16 mouse cellular contexts compared by ENCODE assay signal in genomic region chr14:99275827-99276226, GRCm38 (mm10).
"Had no signal": no experiment of that assay in that cellular context is flagged by ENCODE, and none has a peak within 500 bp of the region (broad histone marks: within the 10 kb centered on the region; RNA-seq: fewer than 3 reads in every experiment).

No protein-coding gene starts in this region.

- H3K9me3 ChIP-seq: lung, embryonic 15.5 days; midbrain, embryonic 10.5 days; midbrain, embryonic 13.5 days; midbrain, embryonic 15.5 days; neural tube, embryonic 13.5 days; stomach, embryonic 15.5 days had no signal

- H3K4me1 ChIP-seq: lung, embryonic 15.5 days; midbrain, embryonic 15.5 days; stomach, embryonic 15.5 days had no signal

- H3K27ac ChIP-seq: lung, embryonic 15.5 days; midbrain, embryonic 10.5 days; midbrain, embryonic 13.5 days; midbrain, embryonic 15.5 days; neural tube, embryonic 13.5 days; stomach, embryonic 15.5 days; stomach, postnatal 0 days had no signal

- H3K27me3 ChIP-seq: neural tube, embryonic 13.5 days; stomach, embryonic 15.5 days had no signal

- DNase-seq: liver, postnatal 0 days; lung, adult 2 months; lung, postnatal 14 days; lung, postnatal 4 days; right cerebral cortex, postnatal 14 days; thymus, adult 2 months; thymus, postnatal 25 days; thymus, postnatal 4 days had no signal

- H3K36me3 ChIP-seq: lung, embryonic 15.5 days; midbrain, embryonic 10.5 days; midbrain, embryonic 13.5 days; midbrain, embryonic 15.5 days; neural tube, embryonic 13.5 days; stomach, embryonic 15.5 days had no signal

- H3K9ac ChIP-seq: liver, postnatal 0 days; lung, embryonic 15.5 days; midbrain, embryonic 13.5 days; midbrain, embryonic 15.5 days; neural tube, embryonic 13.5 days; stomach, embryonic 15.5 days had no signal

- ATAC-seq: liver, postnatal 0 days; lung, postnatal 0 days; midbrain, embryonic 13.5 days; midbrain, embryonic 15.5 days had no signal

- H3K4me2 ChIP-seq: lung, embryonic 15.5 days; midbrain, embryonic 13.5 days; midbrain, embryonic 15.5 days; neural tube, embryonic 13.5 days; stomach, embryonic 15.5 days had no signal

- H3K4me3 ChIP-seq: lung, embryonic 15.5 days; midbrain, embryonic 10.5 days; midbrain, embryonic 13.5 days; midbrain, embryonic 15.5 days; neural tube, embryonic 13.5 days; stomach, embryonic 15.5 days had no signal
